Mouse (Mus musculus) left cerebral cortex, adult 8-10 months (tissue): Measurements from ENCODE around the gene Abat. TPM values are rescaled to one million over a fixed set of nuclear protein-coding genes. Genes with fewer than 3 reads are reported as not detected.

Experiments used
- DNase-seq, 2 experiments: peaks; one replicate each; pipeline ENCODE4 v3.0.0; 2022; ENCODE audit warnings: low spot score in 2 of 2
- microRNA-seq, 2 experiments: library from miRNA; unstranded; fragments of <30 nt; microRNA quantifications; one replicate each; pipeline ENCODE4 v1.2.0; 2022
- total RNA-seq, 4 experiments: library from RNA; stranded (reverse); gene quantifications; 2 replicates each; pipeline ENCODE4 v1.2.4; 2022

Gene Abat
- total RNA-seq, 4 experiments from 2014 or later: 178 to 210 (median 190) TPM

- DNase-seq: no peak
These were observed 156.2 kb downstream of the Abat start for GRCm38 (mm10) chr16:8669432-8669831.

- no peak for DNase-seq
These were observed 157.1 kb downstream of the Abat start for GRCm38 (mm10) chr16:8670041-8671035.

Small RNA genes lying within 50 kb of the gene (microRNA-seq; reads per million reads assigned to microRNA genes)
- 0 reads per million in 2 experiments for gene Gm22137

Other genes with a start within 250 kb of the Abat start
- gene Tmem114, start 88.3 kb upstream of the Abat start, total RNA-seq: 1 to 10 TPM in 2 of 4 experiments, under 1 TPM in 2; 0.68 to 1.7 (median 1.1) TPM
- 10 to 100 TPM; 25.5 to 28.8 (median 27.7) TPM for gene Mettl22, start 42.6 kb upstream of the Abat start, total RNA-seq
- 10 to 100 TPM; 28.6 to 33.1 (median 29.1) TPM for gene Pmm2, start 124.2 kb downstream of the Abat start, total RNA-seq
- gene Tmem186, start 124.3 kb downstream of the Abat start, total RNA-seq: 10 to 100 TPM; 12.5 to 14.2 (median 13.5) TPM
- 10 to 100 TPM; 29.8 to 33.0 (median 31.3) TPM for gene Carhsp1, start 158.7 kb downstream of the Abat start, total RNA-seq
- gene Gm5767, start 167.3 kb downstream of the Abat start, total RNA-seq: not detected